Mouse (Mus musculus) adrenal gland, postnatal 4 days (tissue): ENCODE data around the gene Nell2. TPM values are rescaled to one million over a fixed set of nuclear protein-coding genes. Genes with fewer than 3 reads are reported as not detected.
A peak's percentile ranks its signal among the peaks of the same experiment; 100 is the strongest.
"Not testable (repeated sequence)": the region's sequence is repeated elsewhere in the genome, so short reads cannot be mapped to it uniquely, and the experiment has no call there.

ENCODE experiments used
- DNase-seq, 2 experiments: peaks; one replicate each; pipeline ENCODE4 v3.0.0; 2021 to 2022; ENCODE audit warnings: low spot score in 2 of 2, mixed read lengths in 2 of 2
- long read RNA-seq, 2 experiments: library from polyadenylated mRNA; stranded (forward); transcript quantifications; one replicate each; pipeline ENCODE4 v2.0.0; 2021
- total RNA-seq, 2 experiments: library from RNA; stranded (reverse); gene quantifications; 2 replicates each; pipeline ENCODE4 v1.2.3; 2021

Gene Nell2
- total RNA-seq, result 1 to 10 TPM; 7.9 to 8.2 TPM
- long read RNA-seq, experiment 1, partial matches to known transcripts, result 2 of 8 reads
- long read RNA-seq, experiment 1, other reads (novel, unspliced or antisense), result 2 of 8 reads
- long read RNA-seq, experiment 2, partial matches to known transcripts, result 10 of 23 reads
- long read RNA-seq, experiment 2, other reads (novel, unspliced or antisense), result 7 of 23 reads

GRCm38 (mm10) chr15:95527948-95528861 lies at the start of gene Nell2:
Gene Nell2, minus strand, starts transcription at chr15:95528559.
- peak in 1 of 2 experiments; percentile 11 for DNase-seq

GRCm38 (mm10) chr15:95574661-95575060 lies 46.3 kb upstream of the Nell2 start:
- no peak for DNase-seq

- DNase-seq, result no peak
Measured at GRCm38 (mm10) chr15:95569606-95570005, 41.2 kb upstream of the Nell2 start.

DNA sequence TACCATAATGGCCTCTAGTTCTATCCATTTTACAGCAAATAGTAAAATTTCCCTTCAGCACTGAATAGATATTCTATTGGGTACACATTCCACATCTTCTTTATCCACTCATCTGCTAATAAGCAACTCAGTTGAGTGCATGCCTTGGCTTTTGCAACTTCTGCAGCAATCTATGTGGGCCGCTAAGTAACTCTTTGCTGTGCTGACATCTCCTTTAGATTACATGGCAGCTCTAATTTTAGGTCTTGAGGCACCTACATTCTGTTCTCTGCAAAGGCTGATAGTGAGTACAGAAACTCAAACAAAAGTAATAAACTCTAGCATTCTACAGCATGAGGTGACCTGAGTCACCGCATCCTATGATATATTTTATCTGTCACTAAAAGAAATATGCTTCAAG lies 36.8 kb upstream of the Nell2 start:
- DNase-seq, result no peak

- DNase-seq, result no peak
Measured at GRCm38 (mm10) chr15:95561303-95561702, 32.9 kb upstream of the Nell2 start.

DNA sequence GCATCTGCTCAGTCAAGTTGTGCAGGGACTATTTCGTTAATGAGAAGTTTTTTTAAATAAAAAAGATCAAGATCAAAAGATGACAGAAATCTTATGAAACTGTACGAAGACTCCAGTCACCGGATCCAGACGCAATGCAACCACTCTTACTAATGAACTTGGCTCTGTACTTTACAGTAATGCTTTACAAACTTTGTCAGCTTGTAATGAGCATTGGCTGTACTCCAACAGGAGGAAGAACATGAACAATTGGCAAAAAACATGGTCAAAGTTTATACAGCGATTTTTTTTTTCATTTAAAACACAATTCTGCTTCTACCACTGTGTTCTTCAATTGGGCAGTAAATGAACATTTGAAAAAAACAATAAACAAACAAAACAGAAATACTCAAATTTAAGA lies 21.7 kb upstream of the Nell2 start:
- no peak for DNase-seq

DNA sequence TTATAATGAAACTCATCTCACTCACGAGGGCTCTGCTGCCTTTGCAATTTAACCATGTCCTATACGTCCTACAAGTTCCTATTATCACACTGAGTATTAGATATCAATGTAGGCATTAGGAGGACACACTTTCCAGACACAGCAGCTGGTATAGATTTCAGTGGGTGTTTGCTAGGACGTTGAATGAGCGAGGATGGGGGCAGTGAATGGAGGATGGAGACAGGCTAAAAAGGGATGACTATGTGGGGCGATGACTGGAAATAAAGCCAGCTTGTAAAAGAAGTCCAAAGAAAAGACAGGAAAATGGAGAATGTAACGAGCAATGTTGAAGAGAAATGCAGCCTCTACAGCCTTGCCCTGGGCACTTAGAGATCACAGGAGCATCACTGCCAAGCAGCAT lies 14.3 kb upstream of the Nell2 start:
- no peak for DNase-seq

GRCm38 (mm10) chr15:95536724-95537123 lies 8.4 kb upstream of the Nell2 start:
- no peak for DNase-seq

DNA sequence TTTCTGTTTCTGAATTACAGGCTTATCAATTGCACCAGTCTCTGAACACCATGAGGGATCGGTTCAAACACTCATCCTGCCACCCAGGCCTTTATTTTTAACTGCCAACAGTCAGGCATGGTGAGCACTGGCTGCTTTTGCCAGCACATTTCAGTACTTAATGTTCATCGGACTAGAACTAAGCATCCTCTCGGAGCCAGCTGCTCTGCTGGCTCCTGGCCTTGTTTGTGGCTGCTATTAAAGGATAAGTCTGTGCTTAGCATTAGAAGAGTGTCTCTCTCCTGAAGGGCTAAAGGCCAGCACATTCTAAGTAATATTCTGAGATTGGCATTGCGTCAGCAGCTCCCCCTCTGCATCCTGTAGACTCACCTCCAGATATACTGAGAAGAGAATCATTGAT lies 7.9 kb upstream of the Nell2 start:
- no peak for DNase-seq

DNA sequence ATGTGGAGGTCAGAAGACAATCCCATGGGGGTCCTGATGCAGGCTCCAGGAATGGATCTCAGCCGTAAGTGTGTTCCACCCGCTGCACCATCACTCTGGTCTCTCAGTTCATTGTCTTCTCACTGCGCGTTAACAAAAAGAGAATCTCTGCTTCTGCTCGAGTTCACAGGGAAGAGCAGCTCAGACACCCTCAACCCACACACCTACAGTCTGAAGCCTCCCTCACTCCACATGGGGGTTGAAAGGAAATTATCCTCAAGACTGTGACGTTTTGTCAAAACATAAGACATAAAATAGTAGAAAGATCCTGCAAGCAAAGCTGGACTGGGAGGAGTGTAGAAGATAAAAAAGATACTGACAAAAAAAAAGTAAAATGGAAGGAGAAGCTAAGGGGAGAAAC lies 6.3 kb upstream of the Nell2 start:
- DNase-seq, result no peak

DNA sequence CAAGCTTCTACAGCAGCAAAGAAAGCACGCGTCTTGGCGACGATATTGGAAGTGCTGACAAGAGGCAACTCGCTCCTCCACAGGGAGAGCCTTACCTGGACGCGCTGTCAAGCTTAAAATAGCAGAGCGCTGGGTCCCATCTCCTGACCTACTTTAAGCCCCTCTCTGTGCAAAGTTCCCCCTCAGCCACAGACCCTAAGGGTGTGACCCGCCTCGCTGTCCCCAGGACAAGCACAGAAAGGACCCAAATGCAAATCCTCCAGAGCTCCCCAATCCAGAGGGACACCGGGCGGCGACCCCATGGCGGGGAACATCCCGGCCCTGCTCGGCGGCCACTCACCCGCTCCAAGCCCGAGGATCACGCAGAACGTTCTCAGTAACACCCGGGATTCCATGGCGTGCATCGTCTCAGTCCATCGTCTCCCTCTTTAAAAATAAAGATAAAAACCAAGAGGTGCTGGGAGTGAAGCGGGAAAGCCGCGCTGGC lies 855 bp downstream of the Nell2 start:
- DNase-seq, result no peak

DNA sequence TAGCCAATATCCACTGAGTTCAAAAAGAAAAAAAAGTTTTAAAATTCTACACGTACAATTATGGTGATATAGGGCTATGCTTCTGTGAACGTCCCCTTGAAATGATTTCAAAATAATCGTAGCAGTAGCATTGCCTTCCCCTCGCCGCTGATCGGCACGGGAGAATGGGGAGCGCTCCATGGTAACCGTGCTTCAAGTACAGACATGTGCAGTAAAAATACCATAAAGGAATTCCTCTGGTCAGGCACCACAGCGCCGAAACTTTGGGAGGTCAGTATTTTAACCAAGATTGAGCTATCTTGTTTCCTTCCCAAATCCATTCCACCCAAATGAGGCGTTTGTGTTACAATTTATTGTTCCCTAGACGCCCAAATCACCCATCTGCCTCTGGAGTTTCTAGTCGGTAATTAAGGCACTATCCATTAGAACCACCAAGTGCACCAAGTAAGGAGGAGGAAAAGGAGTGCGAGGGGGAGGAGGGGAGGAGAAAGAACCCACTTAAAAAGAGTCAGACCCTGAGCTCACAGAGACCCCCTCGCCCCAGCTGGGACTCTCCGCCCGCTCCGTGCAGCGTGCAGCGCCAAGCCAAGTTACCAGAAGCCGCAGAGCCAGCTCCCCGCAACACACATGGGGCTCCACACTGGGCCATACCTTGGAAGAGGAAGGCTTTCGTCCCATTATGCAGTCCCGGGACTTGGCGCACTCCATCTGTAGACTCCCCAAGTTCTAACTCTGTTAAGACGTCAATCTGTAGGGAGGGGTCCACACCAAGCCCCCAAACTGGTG lies 1.5 kb downstream of the Nell2 start:
- no peak for DNase-seq

- DNase-seq, result no peak
Measured at GRCm38 (mm10) chr15:95525997-95526396, 2.4 kb downstream of the Nell2 start.

GRCm38 (mm10) chr15:95518204-95518603 lies 10.2 kb downstream of the Nell2 start:
- no peak for DNase-seq

- DNase-seq, result not testable (repeated sequence)
Measured at GRCm38 (mm10) chr15:95513306-95513705, 15.1 kb downstream of the Nell2 start.

DNA sequence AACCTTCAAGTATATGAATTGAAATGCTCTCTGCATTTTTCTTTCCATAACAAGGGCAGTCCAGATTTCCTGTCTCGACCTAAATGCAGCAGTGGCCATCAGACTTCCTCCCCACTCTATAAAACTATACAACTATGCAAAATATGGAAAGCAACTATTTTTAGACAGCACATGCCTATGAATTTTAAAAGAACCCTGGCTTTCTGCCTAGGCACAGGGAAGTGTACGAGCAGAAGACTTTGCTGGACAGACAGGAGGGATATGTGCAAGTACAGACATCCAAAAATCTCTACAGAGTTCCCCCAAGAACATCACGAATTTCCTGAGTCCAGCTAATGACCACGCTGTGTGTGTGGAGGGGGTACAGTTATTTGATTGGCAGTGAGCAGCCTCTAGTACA lies 32.7 kb downstream of the Nell2 start:
- no peak for DNase-seq

- DNase-seq, result no peak
Measured at GRCm38 (mm10) chr15:95495193-95495592, 33.2 kb downstream of the Nell2 start.

GRCm38 (mm10) chr15:95492201-95492600 lies 36.2 kb downstream of the Nell2 start:
- DNase-seq, result no peak

GRCm38 (mm10) chr15:95489174-95489573 lies 39.2 kb downstream of the Nell2 start:
- no peak for DNase-seq

- no peak for DNase-seq
Measured at GRCm38 (mm10) chr15:95487961-95488360, 40.4 kb downstream of the Nell2 start.

- no peak for DNase-seq
Measured at GRCm38 (mm10) chr15:95482002-95482401, 46.4 kb downstream of the Nell2 start.

DNA sequence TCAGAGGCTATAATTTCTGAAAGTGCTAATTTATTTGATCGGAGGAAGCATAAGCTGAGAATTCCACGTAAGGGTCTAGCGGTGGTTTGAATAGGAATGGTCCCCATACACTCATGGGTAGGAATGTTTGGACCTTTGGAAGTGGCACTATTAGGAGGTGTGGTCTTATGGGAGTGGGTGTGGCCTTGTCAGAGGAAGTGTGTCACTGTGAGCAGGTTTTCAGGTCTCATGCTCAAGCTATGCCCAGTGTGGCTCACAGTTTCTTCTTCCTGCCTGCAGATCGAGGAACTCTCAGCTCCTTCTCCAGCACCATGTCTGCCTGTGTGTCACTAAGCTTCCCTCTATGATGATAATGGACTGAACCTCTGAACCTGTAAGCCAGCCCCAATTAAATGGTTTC lies 46.8 kb downstream of the Nell2 start:
- DNase-seq, result no peak
